23 mouse cellular contexts compared by ENCODE assay signal in the genomic region with DNA sequence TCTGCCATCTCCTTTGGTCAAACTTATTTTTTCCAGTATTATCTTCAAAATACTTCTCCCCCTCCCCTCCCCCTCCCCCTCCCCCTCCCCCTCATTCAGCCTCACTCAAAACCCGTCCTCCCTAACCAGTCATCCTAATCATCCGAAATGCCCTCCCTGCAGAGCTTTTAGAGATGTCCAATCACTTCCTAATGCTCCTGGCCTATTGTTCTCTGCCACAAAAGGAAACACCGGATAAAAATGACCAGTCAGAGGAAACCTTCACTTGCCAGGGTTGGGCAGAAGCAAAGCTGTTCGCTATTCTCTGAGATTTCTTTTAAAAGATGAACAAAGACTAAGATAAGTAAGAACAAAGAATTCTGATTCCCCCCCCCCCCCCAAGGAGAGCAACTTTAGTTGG.
DNase-seq lines count a peak whose midpoint lies in the region; ATAC-seq and TF ChIP-seq lines count a peak whose summit lies in the region.
"Had no signal": no experiment of that assay in that cellular context is flagged by ENCODE, and none has a peak within 500 bp of the region (broad histone marks: within the 10 kb centered on the region; RNA-seq: fewer than 3 reads in every experiment).

No protein-coding gene starts in this region.

- TF ChIP-seq CTCF in E14TG2a.4 (conservative IDR thresholded peaks at IDR 0.05; ENCODE audit: low read length) = no peak

- DNase-seq in heart, adult 11 months = peak; percentile 27
- DNase-seq in ES-CJ7 (ENCODE audit: low read depth, low spot score) (peak; percentile 58), R1 (ENCODE audit: low read depth, low spot score) (peak; percentile 81)
- no peak for DNase-seq in forebrain, embryonic 10.5 days (ENCODE audit: extremely low spot score, low spot score)
- DNase-seq in spleen, postnatal 4 days (ENCODE audit: low spot score in 2 of 2) = no peak
- DNase-seq: adrenal gland, adult 8-10 months; adrenal gland, postnatal 14 days; adrenal gland, postnatal 36 days; cerebellum, adult 11-12 months; cerebellum, adult 2 months; cerebellum, adult 9-10 months; cerebellum, postnatal 10 days; cerebellum, postnatal 25 days had no signal

- H3K9ac ChIP-seq in heart, embryonic 11.5 days (ENCODE audit: low read depth, low read length) = no peak overlapping the region
- no peak overlapping the region for H3K9ac ChIP-seq in forebrain, embryonic 15.5 days (replicated peaks)
- H3K9ac ChIP-seq: embryonic facial prominence, embryonic 12.5 days; forebrain, embryonic 12.5 days had no signal

- no peak overlapping the region for H3K27ac ChIP-seq in heart, embryonic 11.5 days (ENCODE audit: low read depth, low read length)
- no peak overlapping the region for H3K27ac ChIP-seq in forebrain, embryonic 10.5 days
- no peak overlapping the region for H3K27ac ChIP-seq in forebrain, embryonic 15.5 days (replicated peaks)
- H3K27ac ChIP-seq: embryonic facial prominence, embryonic 10.5 days; embryonic facial prominence, embryonic 12.5 days; forebrain, embryonic 12.5 days had no signal

- no peak for ATAC-seq in heart, embryonic 11.5 days (replicated peaks; ENCODE audit: insufficient number of reproducible peaks, low FRiP score, low TSS enrichment)
- ATAC-seq in forebrain, embryonic 15.5 days (replicated peaks) = no peak
- ATAC-seq: activated CD4-positive, CD25-positive, alpha-beta regulatory T cell, adult 4 months; forebrain, embryonic 14.5 days; Patski had no signal

- no peaks in the 10 kb centered on the region for H3K36me3 ChIP-seq in heart, embryonic 11.5 days (ENCODE audit: control insufficient read depth, insufficient read depth, low read length)
- peaks cover 4% of the 10 kb centered on the region; the same call in 1 of the 2 replicates for H3K36me3 ChIP-seq in E14TG2a.4 (ENCODE audit: insufficient read depth, low read length)
- no peaks in the 10 kb centered on the region for H3K36me3 ChIP-seq in forebrain, embryonic 10.5 days (replicated peaks)
- no peaks in the 10 kb centered on the region for H3K36me3 ChIP-seq in forebrain, embryonic 15.5 days
- H3K36me3 ChIP-seq: embryonic facial prominence, embryonic 10.5 days; embryonic facial prominence, embryonic 12.5 days; forebrain, embryonic 12.5 days; G1E had no signal

- H3K4me2 ChIP-seq in heart, embryonic 11.5 days = no peak overlapping the region
- H3K4me2 ChIP-seq in forebrain, embryonic 15.5 days (replicated peaks) = no peak overlapping the region
- H3K4me2 ChIP-seq: embryonic facial prominence, embryonic 12.5 days; forebrain, embryonic 12.5 days had no signal

- H3K27me3 ChIP-seq in heart, embryonic 11.5 days (ENCODE audit: control insufficient read depth, insufficient read depth, low read length) = no peaks in the 10 kb centered on the region
- H3K27me3 ChIP-seq in E14TG2a.4 (ENCODE audit: insufficient read depth, low read length) = no peaks in the 10 kb centered on the region
- no peaks in the 10 kb centered on the region for H3K27me3 ChIP-seq in forebrain, embryonic 10.5 days (ENCODE audit: poor library complexity, severe bottlenecking)
- H3K27me3 ChIP-seq in forebrain, embryonic 15.5 days = no peaks in the 10 kb centered on the region
- H3K27me3 ChIP-seq: embryonic facial prominence, embryonic 12.5 days; forebrain, embryonic 12.5 days; Patski had no signal

- no peaks in the 10 kb centered on the region for H3K9me3 ChIP-seq in heart, embryonic 11.5 days (replicated peaks; ENCODE audit: control insufficient read depth, low read length)
- H3K9me3 ChIP-seq in E14TG2a.4 (ENCODE audit: low read length) = no peaks in the 10 kb centered on the region
- no peaks in the 10 kb centered on the region for H3K9me3 ChIP-seq in forebrain, embryonic 10.5 days
- no peaks in the 10 kb centered on the region for H3K9me3 ChIP-seq in forebrain, embryonic 15.5 days
- H3K9me3 ChIP-seq: embryonic facial prominence, embryonic 10.5 days; embryonic facial prominence, embryonic 12.5 days; forebrain, embryonic 12.5 days had no signal

- WGBS in heart, embryonic 11.5 days (ENCODE audit: insufficient replicate concordance) = 51% methylated on average over 4 of the region's 4 CpGs
- WGBS in forebrain, embryonic 10.5 days = 32% methylated on average over 3 of the region's 4 CpGs
- WGBS in forebrain, embryonic 15.5 days = 11% methylated on average over 4 of the region's 4 CpGs

- H3K4me1 ChIP-seq in heart, embryonic 11.5 days (ENCODE audit: control insufficient read depth, insufficient read depth, low read length) = no peaks in the 10 kb centered on the region
- peaks cover 63% of the 10 kb centered on the region for H3K4me1 ChIP-seq in E14TG2a.4 (replicated peaks; ENCODE audit: low read depth, low read length)
- peaks cover 6% of the 10 kb centered on the region; the same call in 1 of the 2 replicates for H3K4me1 ChIP-seq in forebrain, embryonic 10.5 days
- H3K4me1 ChIP-seq in forebrain, embryonic 15.5 days = no peaks in the 10 kb centered on the region
- H3K4me1 ChIP-seq: embryonic facial prominence, embryonic 10.5 days; embryonic facial prominence, embryonic 12.5 days; forebrain, embryonic 12.5 days had no signal

- no peak overlapping the region for H3K4me3 ChIP-seq in heart, embryonic 11.5 days (ENCODE audit: low read depth, low read length)
- H3K4me3 ChIP-seq in E14TG2a.4 (replicated peaks; ENCODE audit: low read length) = peak overlapping the region; percentile 17; the same call in 1 of the 2 replicates
- no peak overlapping the region for H3K4me3 ChIP-seq in forebrain, embryonic 10.5 days
- no peak overlapping the region for H3K4me3 ChIP-seq in forebrain, embryonic 15.5 days
- H3K4me3 ChIP-seq: embryonic facial prominence, embryonic 10.5 days; embryonic facial prominence, embryonic 12.5 days; forebrain, embryonic 12.5 days had no signal

Comparison
In these comparisons a context has a peak if more than half of its experiments do, and no peak if none do; other contexts are left out.
1. DNase-seq: peak in heart, adult 11 months (single experiment), ES-CJ7 (single experiment) and R1 (single experiment); none in forebrain, embryonic 10.5 days (single experiment) and spleen, postnatal 4 days (0 of 2).